Mouse (Mus musculus): Measurements from ENCODE around the gene Sgcd. TPM values are rescaled to one million over a fixed set of nuclear protein-coding genes. Genes with fewer than 3 reads are reported as not detected.

Sgcd gene
- polyA plus RNA-seq, 1 experiment, result 7.2 TPM

GRCm38 (mm10) chr11:46875774-46876173 lies 1113.0 kb downstream of the Sgcd start:
- Histone ChIP-seq H3K27me3 (ENCODE audit: control insufficient read depth, insufficient read depth, insufficient read length) (no peaks in the 10 kb centered on the region), H3K79me2 (ENCODE audit: control insufficient read depth, insufficient read depth) (no peaks in the 10 kb centered on the region), H3K4me2 (ENCODE audit: low read depth) (no peak overlapping the region), H3ac (ENCODE audit: control insufficient read depth, insufficient read length) (no peak overlapping the region), H3K4me3 (no peak overlapping the region), H3K36me3 (ENCODE audit: control insufficient read depth, insufficient read depth) (no peaks in the 10 kb centered on the region)
- TF ChIP-seq CEBPB (IDR thresholded peaks at IDR 0.05; ENCODE audit: insufficient read depth, poor library complexity, severe bottlenecking) (no peak), MYOG (IDR thresholded peaks at IDR 0.05; ENCODE audit: control insufficient read depth in 1 of 3, insufficient read depth in 1 of 3, insufficient read length in 2 of 3, low read depth in 2 of 3) (no peak), POLR2A (IDR thresholded peaks at IDR 0.05; ENCODE audit: insufficient read length, low read depth) (no peak), POLR2AphosphoS2 (IDR thresholded peaks at IDR 0.05; ENCODE audit: insufficient read length, low read depth) (no peak), MAX (IDR thresholded peaks at IDR 0.05; ENCODE audit: low read depth) (no peak), SRF (IDR thresholded peaks at IDR 0.05; ENCODE audit: control insufficient read depth, insufficient read length, low read depth) (no peak), USF1 (IDR thresholded peaks at IDR 0.05; ENCODE audit: low read depth) (no peak), TCF12 (IDR thresholded peaks at IDR 0.05; ENCODE audit: insufficient read depth, poor library complexity, severe bottlenecking) (no peak), MYOD1 (IDR thresholded peaks at IDR 0.05; ENCODE audit: control insufficient read depth in 1 of 3, insufficient read length in 2 of 3, low read depth in 2 of 3) (no peak), TCF3 (IDR thresholded peaks at IDR 0.05; ENCODE audit: insufficient read length, low read depth) (no peak), E2F4 (IDR thresholded peaks at IDR 0.05; ENCODE audit: insufficient read depth) (no peak), REST (IDR thresholded peaks at IDR 0.05; ENCODE audit: insufficient read depth, insufficient read length) (no peak)

- H3K27me3 ChIP-seq (ENCODE audit: control insufficient read depth, insufficient read depth, insufficient read length), result no peaks in the 10 kb centered on the region
- H3K4me2 ChIP-seq (ENCODE audit: low read depth), result no peak overlapping the region
- no peak overlapping the region for H3K4me3 ChIP-seq
- no peaks in the 10 kb centered on the region for H3K36me3 ChIP-seq (ENCODE audit: control insufficient read depth, insufficient read depth)
- TF ChIP-seq MYOD1 (IDR thresholded peaks at IDR 0.05; ENCODE audit: control insufficient read depth in 1 of 3, insufficient read length in 2 of 3, low read depth in 2 of 3) (no peak), POLR2AphosphoS2 (IDR thresholded peaks at IDR 0.05; ENCODE audit: insufficient read length, low read depth) (no peak), CEBPB (IDR thresholded peaks at IDR 0.05; ENCODE audit: insufficient read depth, poor library complexity, severe bottlenecking) (no peak), E2F4 (IDR thresholded peaks at IDR 0.05; ENCODE audit: insufficient read depth) (no peak), TCF3 (IDR thresholded peaks at IDR 0.05; ENCODE audit: insufficient read length, low read depth) (no peak), SRF (IDR thresholded peaks at IDR 0.05; ENCODE audit: control insufficient read depth, insufficient read length, low read depth) (no peak), USF1 (IDR thresholded peaks at IDR 0.05; ENCODE audit: low read depth) (no peak), MYOG (IDR thresholded peaks at IDR 0.05; ENCODE audit: control insufficient read depth in 1 of 3, insufficient read depth in 1 of 3, insufficient read length in 2 of 3, low read depth in 2 of 3) (no peak), TCF12 (IDR thresholded peaks at IDR 0.05; ENCODE audit: insufficient read depth, poor library complexity, severe bottlenecking) (no peak), REST (IDR thresholded peaks at IDR 0.05; ENCODE audit: insufficient read depth, insufficient read length) (no peak), MAX (IDR thresholded peaks at IDR 0.05; ENCODE audit: low read depth) (no peak), POLR2A (IDR thresholded peaks at IDR 0.05; ENCODE audit: insufficient read length, low read depth) (no peak)
- no peak overlapping the region for H3ac ChIP-seq (ENCODE audit: control insufficient read depth, insufficient read length)
- no peaks in the 10 kb centered on the region for H3K79me2 ChIP-seq (ENCODE audit: control insufficient read depth, insufficient read depth)
Measured at GRCm38 (mm10) chr11:46868594-46868993, 1120.2 kb downstream of the Sgcd start.

- Histone ChIP-seq H3K4me2 (ENCODE audit: low read depth) (no peak overlapping the region), H3K36me3 (ENCODE audit: control insufficient read depth, insufficient read depth) (no peaks in the 10 kb centered on the region), H3K4me3 (no peak overlapping the region), H3ac (ENCODE audit: control insufficient read depth, insufficient read length) (no peak overlapping the region), H3K27me3 (ENCODE audit: control insufficient read depth, insufficient read depth, insufficient read length) (no peaks in the 10 kb centered on the region), H3K79me2 (ENCODE audit: control insufficient read depth, insufficient read depth) (no peaks in the 10 kb centered on the region)
- TF ChIP-seq SRF (IDR thresholded peaks at IDR 0.05; ENCODE audit: control insufficient read depth, insufficient read length, low read depth) (no peak), REST (IDR thresholded peaks at IDR 0.05; ENCODE audit: insufficient read depth, insufficient read length) (no peak), TCF3 (IDR thresholded peaks at IDR 0.05; ENCODE audit: insufficient read length, low read depth) (no peak), E2F4 (IDR thresholded peaks at IDR 0.05; ENCODE audit: insufficient read depth) (no peak), CEBPB (IDR thresholded peaks at IDR 0.05; ENCODE audit: insufficient read depth, poor library complexity, severe bottlenecking) (no peak), TCF12 (IDR thresholded peaks at IDR 0.05; ENCODE audit: insufficient read depth, poor library complexity, severe bottlenecking) (no peak), USF1 (IDR thresholded peaks at IDR 0.05; ENCODE audit: low read depth) (no peak), MAX (IDR thresholded peaks at IDR 0.05; ENCODE audit: low read depth) (no peak), POLR2AphosphoS2 (IDR thresholded peaks at IDR 0.05; ENCODE audit: insufficient read length, low read depth) (no peak), MYOG (IDR thresholded peaks at IDR 0.05; ENCODE audit: control insufficient read depth in 1 of 3, insufficient read depth in 1 of 3, insufficient read length in 2 of 3, low read depth in 2 of 3) (no peak), MYOD1 (IDR thresholded peaks at IDR 0.05; ENCODE audit: control insufficient read depth in 1 of 3, insufficient read length in 2 of 3, low read depth in 2 of 3) (no peak), POLR2A (IDR thresholded peaks at IDR 0.05; ENCODE audit: insufficient read length, low read depth) (no peak)
Measured at GRCm38 (mm10) chr11:46864809-46865208, 1124.0 kb downstream of the Sgcd start.

- no peaks in the 10 kb centered on the region for H3K27me3 ChIP-seq (ENCODE audit: control insufficient read depth, insufficient read depth, insufficient read length)
- no peak overlapping the region for H3K4me3 ChIP-seq
- TF ChIP-seq USF1 (IDR thresholded peaks at IDR 0.05; ENCODE audit: low read depth) (no peak), MYOD1 (IDR thresholded peaks at IDR 0.05; ENCODE audit: control insufficient read depth in 1 of 3, insufficient read length in 2 of 3, low read depth in 2 of 3) (no peak), TCF12 (IDR thresholded peaks at IDR 0.05; ENCODE audit: insufficient read depth, poor library complexity, severe bottlenecking) (no peak), REST (IDR thresholded peaks at IDR 0.05; ENCODE audit: insufficient read depth, insufficient read length) (no peak), CEBPB (IDR thresholded peaks at IDR 0.05; ENCODE audit: insufficient read depth, poor library complexity, severe bottlenecking) (no peak), MAX (IDR thresholded peaks at IDR 0.05; ENCODE audit: low read depth) (no peak), POLR2AphosphoS2 (IDR thresholded peaks at IDR 0.05; ENCODE audit: insufficient read length, low read depth) (no peak), E2F4 (IDR thresholded peaks at IDR 0.05; ENCODE audit: insufficient read depth) (no peak), SRF (IDR thresholded peaks at IDR 0.05; ENCODE audit: control insufficient read depth, insufficient read length, low read depth) (no peak)
- H3K4me2 ChIP-seq (ENCODE audit: low read depth), result no peak overlapping the region
- H3K79me2 ChIP-seq (ENCODE audit: control insufficient read depth, insufficient read depth), result no peaks in the 10 kb centered on the region
- H3ac ChIP-seq (ENCODE audit: control insufficient read depth, insufficient read length), result no peak overlapping the region
- no peaks in the 10 kb centered on the region for H3K36me3 ChIP-seq (ENCODE audit: control insufficient read depth, insufficient read depth)
Measured at GRCm38 (mm10) chr11:46848221-46848971, 1140.4 kb downstream of the Sgcd start.
